Mouse (Mus musculus): ENCODE measurements at regions not wholly inside any gene's neighbourhood (a gene's known extent, or its start where the extent isn't known, plus 50 kb on each side); places are given as distances from the start of the nearest gene placed in this dataset.
"Not testable (repeated sequence)": the region's sequence is repeated elsewhere in the genome, so short reads cannot be mapped to it uniquely, and the experiment has no call there.

DNA sequence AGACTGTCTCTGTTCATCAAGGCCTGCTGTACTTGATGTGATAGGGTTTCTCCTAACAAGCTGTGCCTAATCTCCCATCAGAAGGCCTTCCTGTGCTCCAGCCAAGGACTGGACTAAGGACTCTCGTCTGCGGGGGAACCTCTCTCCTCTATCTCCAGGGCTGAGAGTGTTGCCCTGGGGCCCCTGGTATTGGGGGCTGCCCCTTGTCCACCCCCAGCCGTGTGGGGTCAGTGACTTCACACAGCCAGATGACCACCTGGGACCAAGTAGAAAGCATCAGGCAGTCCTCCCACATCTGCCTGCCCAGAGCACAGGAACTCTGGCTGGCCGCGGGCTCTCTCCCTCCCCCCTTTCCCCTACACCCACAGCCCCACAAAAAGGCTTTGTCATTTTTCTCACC, 651.5 kb upstream of the Kif2b start:
- Histone ChIP-seq H3K27ac (no peak overlapping the region), H3K9me3 (no peaks in the 10 kb centered on the region), H3K4me1 (replicated peaks) (no peaks in the 10 kb centered on the region), H3K36me3 (no peaks in the 10 kb centered on the region), H3K9ac (no peak overlapping the region), H3K4me2 (no peak overlapping the region), H3K27me3 (no peaks in the 10 kb centered on the region), H3K4me3 (no peak overlapping the region)
- WGBS = 62% methylated on average over 5 of the region's 5 CpGs
- ATAC-seq (ENCODE audit: low FRiP score) = no peak

DNA sequence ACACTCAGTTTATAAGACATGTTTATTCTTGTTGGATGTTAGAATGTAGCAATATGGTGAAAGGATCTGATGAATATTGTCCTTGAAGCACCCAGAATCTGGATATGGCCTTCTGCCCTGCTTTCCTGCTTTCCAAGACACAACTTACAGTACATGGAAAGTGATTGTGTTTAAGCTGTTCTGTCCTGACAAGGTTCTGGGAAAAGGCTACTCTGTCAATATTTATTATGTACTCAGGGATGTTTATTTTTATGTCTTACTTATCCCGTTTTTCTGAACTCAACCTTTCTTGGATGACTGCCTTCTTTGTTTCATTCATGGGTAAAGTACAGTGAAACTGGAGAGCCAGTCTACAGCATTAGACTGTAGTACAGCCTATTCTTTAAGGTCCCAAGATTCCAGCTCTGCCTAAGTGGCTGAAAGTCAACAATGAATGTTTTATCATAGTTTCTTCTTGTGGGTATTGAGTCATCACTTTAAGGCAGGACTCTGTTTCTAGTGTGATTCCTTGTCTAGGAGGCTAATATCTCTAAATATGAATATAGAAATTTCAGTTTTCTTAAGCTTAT, 631.7 kb upstream of the Kif2b start:
- no peaks in the 10 kb centered on the region for H3K27me3 ChIP-seq
- no peaks in the 10 kb centered on the region for H3K36me3 ChIP-seq
- ATAC-seq (ENCODE audit: low FRiP score) = no peak
- H3K4me3 ChIP-seq = no peak overlapping the region
- H3K9ac ChIP-seq = no peak overlapping the region
- no peak overlapping the region for H3K4me2 ChIP-seq
- 59% methylated on average over 1 of the region's 1 CpGs for WGBS
- no peak overlapping the region for H3K27ac ChIP-seq
- no peaks in the 10 kb centered on the region for H3K4me1 ChIP-seq (replicated peaks)
- H3K9me3 ChIP-seq = no peaks in the 10 kb centered on the region

DNA sequence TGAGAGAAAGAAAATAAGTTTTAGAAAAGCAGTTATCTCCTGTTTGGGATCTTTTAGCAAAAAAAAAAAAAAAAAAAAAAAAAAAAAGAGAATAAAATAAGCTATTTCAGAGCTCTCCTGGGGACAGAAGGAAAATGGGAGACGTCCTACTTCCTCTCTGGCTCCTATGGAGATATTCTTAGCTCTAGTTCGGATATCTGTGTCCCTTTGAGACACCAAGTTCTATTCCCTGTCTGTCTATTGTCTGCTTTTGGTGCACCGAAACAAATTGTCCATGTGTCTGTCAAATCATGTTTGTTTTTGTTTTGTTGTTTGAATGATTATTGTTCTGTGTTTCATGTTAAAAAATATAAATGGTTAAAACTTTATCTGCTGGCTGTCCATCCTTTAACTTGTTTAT, 601.0 kb upstream of the Kif2b start:
- WGBS = 69% methylated on average over 3 of the region's 3 CpGs
- not testable (repeated sequence) for ATAC-seq (ENCODE audit: low FRiP score)

DNA sequence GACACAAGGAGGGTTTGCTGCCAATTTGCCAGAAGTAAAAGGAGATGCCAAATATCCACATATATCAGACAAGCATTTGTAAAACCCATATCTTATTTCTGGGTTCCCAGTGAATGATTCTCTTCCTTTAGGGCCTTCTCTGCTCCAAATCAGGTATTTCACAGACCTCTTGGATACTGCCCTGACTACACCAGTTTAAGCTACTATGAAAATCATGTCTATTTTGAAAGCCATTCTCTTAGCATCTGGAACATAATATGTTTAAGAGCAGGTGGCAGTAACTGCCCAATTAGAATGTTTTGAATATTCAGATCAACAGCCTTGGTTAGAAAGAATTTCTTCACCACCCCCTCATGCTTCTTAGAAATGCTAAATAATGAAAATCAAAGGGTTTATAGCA, 575.8 kb upstream of the Kif2b start:
- no peaks in the 10 kb centered on the region for H3K9me3 ChIP-seq
- no peak overlapping the region for H3K4me2 ChIP-seq
- no peak for ATAC-seq (ENCODE audit: low FRiP score)
- no peaks in the 10 kb centered on the region for H3K36me3 ChIP-seq
- H3K27ac ChIP-seq = no peak overlapping the region
- H3K4me1 ChIP-seq (replicated peaks) = no peaks in the 10 kb centered on the region
- no peaks in the 10 kb centered on the region for H3K27me3 ChIP-seq
- H3K4me3 ChIP-seq = no peak overlapping the region
- H3K9ac ChIP-seq = no peak overlapping the region

More for the DNA sequence above, 601.0 kb upstream of the Kif2b start:
- H3K4me3 ChIP-seq; H3K9ac ChIP-seq; H3K9me3 ChIP-seq; H3K4me2 ChIP-seq; H3K27ac ChIP-seq; H3K36me3 ChIP-seq; H3K27me3 ChIP-seq; H3K4me1 ChIP-seq (replicated peaks): not testable (repeated sequence)

DNA sequence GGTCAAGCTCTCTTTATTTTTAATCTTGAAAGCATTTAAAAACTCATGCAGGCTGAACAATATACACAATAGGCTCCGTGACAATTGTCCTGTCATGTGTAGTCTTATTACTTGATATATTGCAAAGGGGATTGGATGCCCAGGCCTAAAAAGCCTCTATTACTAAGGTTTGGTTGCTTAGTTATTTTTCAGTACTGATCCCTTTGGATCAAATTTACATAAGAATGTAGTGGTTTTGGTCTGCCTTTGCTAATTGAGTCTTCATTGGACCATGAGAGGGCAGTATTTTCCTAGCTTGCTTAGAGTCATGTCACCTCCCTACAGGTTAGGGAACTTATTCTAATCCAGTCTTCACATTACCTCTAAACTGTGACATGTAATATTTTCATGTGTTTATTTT, 558.3 kb upstream of the Kif2b start:
- no peaks in the 10 kb centered on the region for H3K36me3 ChIP-seq
- H3K9me3 ChIP-seq = no peaks in the 10 kb centered on the region
- no peaks in the 10 kb centered on the region for H3K27me3 ChIP-seq
- ATAC-seq (ENCODE audit: low FRiP score) = peak; percentile 61
- H3K4me2 ChIP-seq = no peak overlapping the region
- H3K27ac ChIP-seq = no peak overlapping the region
- 0 out of 2 replicates have a peak, but pooled peaks cover 5% of the 10 kb centered on the region for H3K4me1 ChIP-seq (replicated peaks)
- no peak overlapping the region for H3K9ac ChIP-seq
- no peak overlapping the region for H3K4me3 ChIP-seq
- WGBS = 18% methylated on average over 1 of the region's 1 CpGs

DNA sequence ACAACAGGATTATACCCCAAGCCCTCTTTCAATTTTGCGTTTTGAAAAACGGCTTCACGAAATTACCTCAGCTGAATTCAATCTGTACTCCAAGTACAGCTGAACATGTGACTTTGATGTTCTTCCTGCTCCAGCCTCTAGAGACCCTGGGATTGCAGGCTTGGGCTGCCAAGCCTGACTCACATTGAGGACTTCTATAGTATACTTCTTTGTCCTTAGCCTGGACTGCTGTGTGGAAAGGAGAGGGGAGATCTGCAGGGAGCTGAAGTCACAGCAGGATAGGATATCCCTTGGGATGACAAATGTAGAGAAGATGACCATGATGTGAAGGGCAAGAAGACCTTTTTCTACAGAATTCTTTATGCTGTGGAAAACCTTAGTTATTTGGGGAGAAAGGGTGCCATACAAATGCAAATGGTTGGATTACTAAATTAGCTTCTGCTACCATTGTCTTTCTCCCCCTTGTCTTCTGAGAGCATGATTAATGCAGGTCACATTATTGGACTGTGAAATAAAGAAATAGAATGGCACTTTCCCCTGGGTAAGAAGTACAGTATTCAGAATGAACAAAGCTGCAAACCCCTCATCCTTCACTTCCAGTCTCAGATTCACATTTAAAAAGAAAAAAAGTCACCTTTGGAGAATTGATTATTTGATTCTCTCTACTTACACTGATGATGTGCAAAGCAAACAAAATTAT, 557.7 kb upstream of the Kif2b start:
- ATAC-seq (ENCODE audit: low FRiP score) = peak; percentile 87
- Histone ChIP-seq H3K4me3 (no peak overlapping the region), H3K9me3 (no peaks in the 10 kb centered on the region), H3K4me2 (no peak overlapping the region), H3K27ac (peak overlapping the region; percentile 2; the same call in 1 of the 2 replicates), H3K4me1 (replicated peaks) (0 out of 2 replicates have a peak, but pooled peaks cover 5% of the 10 kb centered on the region), H3K27me3 (no peaks in the 10 kb centered on the region), H3K36me3 (no peaks in the 10 kb centered on the region), H3K9ac (no peak overlapping the region)
- 21% methylated on average over 3 of the region's 3 CpGs for WGBS

DNA sequence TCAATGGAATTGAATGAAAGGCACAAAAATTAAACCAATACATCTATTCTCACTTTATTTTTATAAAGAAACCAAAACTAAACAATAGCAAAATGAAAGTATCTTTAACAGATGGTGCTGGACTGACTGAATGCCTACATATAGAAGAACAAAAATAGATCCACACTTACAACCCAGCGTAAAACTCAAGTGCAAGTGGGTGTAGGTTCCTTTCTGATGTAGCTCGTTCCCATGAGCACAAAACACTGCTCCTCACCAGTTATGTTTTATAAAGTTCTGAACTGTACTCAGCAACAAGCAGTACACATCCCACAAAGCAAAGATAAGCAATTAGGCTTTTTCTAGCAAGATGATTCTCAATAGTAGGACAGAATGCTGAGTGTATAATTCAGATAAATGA, 507.4 kb upstream of the Kif2b start:
- ATAC-seq (ENCODE audit: low FRiP score) = no peak
- no peak overlapping the region for H3K9ac ChIP-seq
- WGBS = 84% methylated on average over 2 of the region's 2 CpGs
- H3K27ac ChIP-seq = no peak overlapping the region
- no peaks in the 10 kb centered on the region for H3K27me3 ChIP-seq
- no peaks in the 10 kb centered on the region for H3K4me1 ChIP-seq (replicated peaks)
- H3K4me3 ChIP-seq = no peak overlapping the region
- H3K9me3 ChIP-seq = no peaks in the 10 kb centered on the region
- H3K4me2 ChIP-seq = no peak overlapping the region
- H3K36me3 ChIP-seq = no peaks in the 10 kb centered on the region

DNA sequence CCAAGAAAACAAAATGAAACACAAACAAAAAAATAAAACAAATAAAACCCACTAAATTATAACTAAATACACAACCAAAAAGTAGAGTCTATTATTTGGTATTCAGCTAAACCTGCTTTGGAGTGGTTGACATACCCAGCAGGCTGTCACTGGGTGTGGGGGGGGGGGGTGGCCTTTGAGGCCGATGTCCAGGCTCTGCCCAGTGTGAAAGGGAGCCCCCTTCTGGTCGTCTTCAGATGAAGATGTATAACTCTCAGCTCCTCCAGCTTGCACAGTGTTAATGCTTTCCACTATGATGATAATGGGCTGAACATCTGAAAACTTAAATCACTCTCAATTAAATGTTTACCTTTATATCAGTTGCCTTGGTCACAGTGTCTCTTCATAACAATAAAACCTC, 464.3 kb upstream of the Kif2b start:
- H3K4me1 ChIP-seq (replicated peaks) = no peaks in the 10 kb centered on the region
- no peaks in the 10 kb centered on the region for H3K9me3 ChIP-seq
- no peak overlapping the region for H3K27ac ChIP-seq
- 10% methylated on average over 2 of the region's 2 CpGs for WGBS
- no peaks in the 10 kb centered on the region for H3K27me3 ChIP-seq
- H3K9ac ChIP-seq = no peak overlapping the region
- no peak overlapping the region for H3K4me2 ChIP-seq
- H3K36me3 ChIP-seq = no peaks in the 10 kb centered on the region
- ATAC-seq (ENCODE audit: low FRiP score) = no peak
- H3K4me3 ChIP-seq = no peak overlapping the region

DNA sequence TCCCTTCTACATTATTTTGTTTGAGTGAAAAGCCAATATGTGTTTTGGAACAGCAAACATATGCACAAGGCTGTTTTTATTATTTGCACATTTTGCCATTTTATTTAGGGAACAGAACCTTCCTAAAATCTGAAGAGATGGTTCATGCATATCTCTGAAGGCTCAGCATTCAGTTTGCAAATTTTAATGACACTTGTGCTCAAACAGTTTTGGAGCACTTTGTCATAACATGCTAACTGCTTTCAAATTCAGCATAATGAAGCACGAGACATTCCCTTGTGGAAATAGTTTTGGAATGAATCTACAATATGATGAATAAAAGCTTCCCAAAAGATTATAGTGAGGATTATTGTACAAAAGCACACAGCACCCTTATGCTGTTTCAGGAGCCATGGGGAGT, 462.8 kb upstream of the Kif2b start:
- no peaks in the 10 kb centered on the region for H3K36me3 ChIP-seq
- no peaks in the 10 kb centered on the region for H3K9me3 ChIP-seq
- H3K27me3 ChIP-seq = no peaks in the 10 kb centered on the region
- no peaks in the 10 kb centered on the region for H3K4me1 ChIP-seq (replicated peaks)
- no peak overlapping the region for H3K4me3 ChIP-seq
- no peak overlapping the region for H3K4me2 ChIP-seq
- H3K27ac ChIP-seq = no peak overlapping the region
- no peak overlapping the region for H3K9ac ChIP-seq
- ATAC-seq (ENCODE audit: low FRiP score) = no peak
- 81% methylated on average over 1 of the region's 1 CpGs for WGBS

DNA sequence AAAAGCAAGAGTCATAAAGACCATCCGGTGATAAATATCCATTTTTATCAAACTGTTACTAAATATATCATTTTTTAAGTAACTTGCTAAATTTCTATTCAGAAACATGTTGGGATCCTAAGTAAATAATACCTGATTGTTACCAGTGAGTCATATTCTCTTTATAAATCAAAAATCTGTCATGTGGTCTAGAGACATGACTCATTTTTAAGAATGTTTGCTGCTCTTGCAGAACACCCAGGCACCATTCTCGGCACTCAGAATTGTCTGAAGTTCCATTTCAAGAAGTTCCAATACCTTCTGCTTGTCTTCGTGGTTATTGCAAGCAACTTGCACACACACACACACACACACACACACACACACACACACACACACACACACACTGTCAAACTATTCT, 441.1 kb upstream of the Kif2b start:
- no peak overlapping the region for H3K9ac ChIP-seq
- no peak for ATAC-seq (ENCODE audit: low FRiP score)
- no peak overlapping the region for H3K4me3 ChIP-seq
- 91% methylated on average over 3 of the region's 3 CpGs for WGBS
- H3K27ac ChIP-seq = no peak overlapping the region
- H3K4me2 ChIP-seq = no peak overlapping the region
- no peaks in the 10 kb centered on the region for H3K36me3 ChIP-seq
- no peaks in the 10 kb centered on the region for H3K4me1 ChIP-seq (replicated peaks)
- H3K27me3 ChIP-seq = no peaks in the 10 kb centered on the region
- H3K9me3 ChIP-seq = no peaks in the 10 kb centered on the region

DNA sequence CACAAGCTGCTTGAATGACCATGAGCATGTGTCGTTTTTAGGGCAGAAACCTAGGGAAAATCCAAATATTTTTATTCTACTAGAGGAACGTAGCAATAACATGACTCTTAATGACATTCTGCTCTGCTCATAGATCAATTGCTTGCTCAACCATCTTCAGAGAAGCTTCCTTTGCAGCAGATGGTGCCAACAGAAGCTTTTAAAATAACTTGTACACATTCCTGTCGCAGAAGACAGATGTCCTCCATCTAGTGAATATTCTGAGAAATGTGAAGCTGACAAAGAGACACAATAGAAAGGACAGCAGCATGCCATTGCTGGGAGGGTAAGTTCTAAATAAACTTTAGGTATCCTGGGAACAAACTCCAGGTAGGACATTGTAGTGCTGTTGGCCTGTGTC, 433.9 kb upstream of the Kif2b start:
- no peaks in the 10 kb centered on the region for H3K9me3 ChIP-seq
- no peak overlapping the region for H3K27ac ChIP-seq
- no peak overlapping the region for H3K4me3 ChIP-seq
- no peak overlapping the region for H3K4me2 ChIP-seq
- H3K9ac ChIP-seq = no peak overlapping the region
- no peak for ATAC-seq (ENCODE audit: low FRiP score)
- no peaks in the 10 kb centered on the region for H3K4me1 ChIP-seq (replicated peaks)
- no peaks in the 10 kb centered on the region for H3K36me3 ChIP-seq
- no peaks in the 10 kb centered on the region for H3K27me3 ChIP-seq
- WGBS = 78% methylated on average over 3 of the region's 3 CpGs

DNA sequence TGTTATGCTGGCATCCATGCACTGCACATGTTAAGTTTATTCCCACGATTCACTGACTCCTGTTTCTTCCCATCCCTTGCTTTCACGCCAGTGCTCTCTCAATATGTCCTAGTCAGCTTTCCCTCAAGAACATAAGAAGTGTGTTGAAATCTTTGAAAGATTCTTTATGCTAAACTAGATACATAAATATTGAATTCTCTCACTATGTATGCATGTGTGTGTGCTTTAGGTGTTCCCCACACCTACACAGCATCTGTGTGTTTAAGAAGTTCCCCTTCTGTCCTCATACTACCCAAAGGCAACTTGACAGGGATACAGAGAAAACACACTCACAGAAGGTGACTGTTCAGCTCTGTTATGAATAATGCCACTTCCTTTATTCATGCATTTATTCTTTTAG, 418.2 kb upstream of the Kif2b start:
- no peak overlapping the region for H3K4me3 ChIP-seq
- H3K27me3 ChIP-seq = no peaks in the 10 kb centered on the region
- no peaks in the 10 kb centered on the region for H3K4me1 ChIP-seq (replicated peaks)
- no peak for ATAC-seq (ENCODE audit: low FRiP score)
- no peaks in the 10 kb centered on the region for H3K36me3 ChIP-seq
- H3K27ac ChIP-seq = no peak overlapping the region
- no peaks in the 10 kb centered on the region for H3K9me3 ChIP-seq
- H3K9ac ChIP-seq = no peak overlapping the region
- no peak overlapping the region for H3K4me2 ChIP-seq
- 87% methylated on average over 2 of the region's 2 CpGs for WGBS

DNA sequence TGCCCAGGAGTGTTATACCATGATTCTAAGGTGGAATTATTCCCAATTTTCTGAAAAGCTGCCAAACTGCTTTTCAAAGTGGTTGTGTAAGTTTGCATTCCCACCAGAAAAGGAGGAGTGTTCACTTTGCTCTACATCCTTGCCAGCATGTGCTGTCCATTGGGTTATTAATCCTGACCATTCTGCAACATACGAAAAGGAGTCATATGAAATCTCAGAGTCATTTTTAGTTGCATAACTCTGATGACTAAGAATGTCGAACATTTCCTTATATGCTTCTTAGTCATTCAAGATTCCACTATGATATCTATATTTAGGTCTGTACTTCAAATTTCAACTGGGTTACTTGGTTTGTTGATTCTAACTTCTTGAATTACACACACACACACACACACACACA, 392.2 kb upstream of the Kif2b start:
- no peak overlapping the region for H3K27ac ChIP-seq
- H3K27me3 ChIP-seq = no peaks in the 10 kb centered on the region
- no peak overlapping the region for H3K4me3 ChIP-seq
- no peaks in the 10 kb centered on the region for H3K9me3 ChIP-seq
- WGBS = 93% methylated on average over 2 of the region's 2 CpGs
- H3K36me3 ChIP-seq = no peaks in the 10 kb centered on the region
- no peaks in the 10 kb centered on the region for H3K4me1 ChIP-seq (replicated peaks)
- ATAC-seq (ENCODE audit: low FRiP score) = no peak
- H3K9ac ChIP-seq = no peak overlapping the region
- H3K4me2 ChIP-seq = no peak overlapping the region
